Comparison of ENCODE assay signal across 24 mouse cellular contexts in the genomic region with DNA sequence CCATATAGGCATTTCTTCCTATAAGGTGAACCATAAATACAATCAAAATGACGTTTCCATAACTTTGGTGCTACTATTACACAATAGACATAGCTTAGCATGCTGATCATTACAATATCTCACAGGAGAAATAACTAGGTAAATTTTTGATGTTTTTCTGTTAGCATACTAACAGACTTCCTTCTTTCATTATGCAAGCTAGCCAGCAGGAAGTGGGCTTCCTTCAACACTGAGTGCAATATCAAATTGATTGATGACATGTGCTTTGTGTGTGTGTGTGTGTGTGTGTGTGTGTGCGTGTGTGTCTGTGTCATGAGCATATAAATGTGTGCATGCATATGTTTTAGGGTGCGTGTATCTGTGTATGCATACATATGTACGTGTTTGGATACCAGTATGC. TPM values are rescaled to one million over a fixed set of nuclear protein-coding genes. Genes with fewer than 3 reads are reported as not detected.
"Had no signal": no experiment of that assay in that cellular context is flagged by ENCODE, and none has a peak within 500 bp of the region (broad histone marks: within the 10 kb centered on the region; RNA-seq: fewer than 3 reads in every experiment).

No protein-coding gene starts in this region.

- H3K4me2 ChIP-seq: neural tube, embryonic 15.5 days; stomach, embryonic 15.5 days had no signal

- H3K9me3 ChIP-seq: neural tube, embryonic 15.5 days; stomach, embryonic 15.5 days had no signal

- H3K4me3 ChIP-seq: neural tube, embryonic 15.5 days; stomach, embryonic 15.5 days had no signal

- H3K9ac ChIP-seq: neural tube, embryonic 15.5 days; stomach, embryonic 15.5 days had no signal

- DNase-seq: retina, postnatal 1 day; right cerebral cortex, adult 18-20 months; right cerebral cortex, postnatal 14 days; right cerebral cortex, postnatal 25 days; right cerebral cortex, postnatal 4 days; spleen, adult 18-20 months; thymus, adult 18-20 months; thymus, adult 2 months; thymus, postnatal 14 days; thymus, postnatal 25 days; thymus, postnatal 36 days; thymus, postnatal 4 days had no signal

- H3K27me3 ChIP-seq: neural tube, embryonic 15.5 days; stomach, embryonic 15.5 days had no signal

- H3K27ac ChIP-seq: neural tube, embryonic 15.5 days; stomach, embryonic 15.5 days; stomach, postnatal 0 days had no signal

- H3K36me3 ChIP-seq: neural tube, embryonic 15.5 days; stomach, embryonic 15.5 days had no signal

- H3K4me1 ChIP-seq: neural tube, embryonic 15.5 days; stomach, embryonic 15.5 days had no signal

RNA-seq across cellular contexts. Expression of a gene that starts 6.2 kb away (rescaled TPM):
- total RNA-seq: neutrophil, adult 5-6 weeks had no signal
- polyA plus RNA-seq: neural tube, embryonic 14.5 days; neural tube, embryonic 15.5 days; small intestine, adult 2 months; spleen, adult 2 months; stomach, embryonic 14.5 days; stomach, embryonic 15.5 days; stomach, embryonic 16.5 days; stomach, postnatal 0 days; thymus, adult 2 months; thymus, postnatal 0 days; urinary bladder, adult 2 months had no signal

RNA-seq across cellular contexts. Expression of a gene that starts 33.9 kb away (rescaled TPM):
- total RNA-seq: neutrophil, adult 5-6 weeks had no signal
- polyA plus RNA-seq: neural tube, embryonic 14.5 days; neural tube, embryonic 15.5 days; small intestine, adult 2 months; spleen, adult 2 months; stomach, embryonic 14.5 days; stomach, embryonic 15.5 days; stomach, embryonic 16.5 days; stomach, postnatal 0 days; testis, adult 2 months; thymus, adult 2 months; thymus, postnatal 0 days; urinary bladder, adult 2 months had no signal
